Mouse (Mus musculus): ENCODE measurements around the gene Casp1.

DNA sequence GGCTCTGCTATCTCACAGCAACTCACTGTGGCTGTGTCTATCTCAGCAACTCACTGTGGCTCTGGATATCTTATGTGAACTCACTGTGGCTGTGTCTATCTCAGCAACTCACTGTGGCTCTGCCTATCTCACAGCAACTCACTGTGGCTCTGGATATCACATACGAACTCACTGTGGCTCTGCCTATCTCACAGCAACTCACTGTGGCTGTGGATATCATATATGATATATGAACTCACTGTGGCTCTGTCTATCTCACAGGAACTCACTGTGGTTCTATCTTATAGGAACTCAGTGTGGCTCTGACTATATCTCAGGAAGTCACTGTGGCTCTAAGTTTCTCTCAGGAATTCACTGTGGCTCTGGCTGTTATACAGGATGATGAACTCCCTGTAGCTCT, 44.8 kb downstream of the Casp1 start:
- TF ChIP-seq POLR2AphosphoS5 (IDR thresholded peaks at IDR 0.05; ENCODE audit: insufficient replicate concordance, low read depth, low read length) (no peak), CTCF (IDR thresholded peaks at IDR 0.05; ENCODE audit: low read depth, low read length) (no peak), TAL1 (conservative IDR thresholded peaks at IDR 0.05; ENCODE audit: low read depth, low read length) (no peak), GATA1 (IDR thresholded peaks at IDR 0.05; ENCODE audit: borderline replicate concordance, low read length) (no peak)

All from G1E (cell line).